In the genomic region with DNA sequence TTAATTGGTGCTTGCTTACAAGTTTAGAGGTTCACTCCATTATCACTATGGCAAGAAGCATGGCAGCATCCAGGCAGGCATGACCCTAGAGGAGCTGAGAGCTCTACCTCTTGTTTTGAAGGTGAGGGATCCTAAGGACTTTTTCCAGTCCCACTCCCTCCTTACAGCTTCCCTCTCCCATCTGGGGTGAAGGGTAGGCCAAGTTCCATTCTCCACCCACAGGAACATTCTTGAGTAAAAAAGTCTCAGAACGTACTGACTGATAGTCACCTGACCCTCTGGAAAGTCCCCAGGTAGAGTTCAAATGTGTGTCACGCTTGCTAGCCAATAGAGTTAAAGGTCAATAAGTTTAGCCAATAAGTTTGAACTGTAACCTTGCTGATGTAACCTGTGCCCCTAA, we compare ENCODE assay signal across 18 mouse cellular contexts.
"Had no signal": no experiment of that assay in that cellular context is flagged by ENCODE, and none has a peak within 500 bp of the region (broad histone marks: within the 10 kb centered on the region; RNA-seq: fewer than 3 reads in every experiment).

No protein-coding gene starts in this region.

- H3K36me3 ChIP-seq: midbrain, embryonic 13.5 days; midbrain, embryonic 15.5 days; neural tube, embryonic 12.5 days had no signal

- H3K27me3 ChIP-seq: megakaryocyte, embryonic 14.5 days; midbrain, embryonic 13.5 days; midbrain, embryonic 15.5 days; neural tube, embryonic 12.5 days had no signal

- H3K4me1 ChIP-seq: megakaryocyte, embryonic 14.5 days; neural tube, embryonic 12.5 days had no signal

- H3K27ac ChIP-seq: macrophage; midbrain, embryonic 13.5 days; midbrain, embryonic 15.5 days; neural tube, embryonic 12.5 days had no signal

- ATAC-seq: midbrain, embryonic 13.5 days; midbrain, embryonic 15.5 days had no signal

- H3K9ac ChIP-seq: lung, embryonic 14.5 days; midbrain, embryonic 13.5 days; midbrain, embryonic 15.5 days; neural tube, embryonic 12.5 days had no signal

- H3K4me3 ChIP-seq: megakaryocyte, embryonic 14.5 days; midbrain, embryonic 13.5 days; midbrain, embryonic 15.5 days; neural tube, embryonic 12.5 days had no signal

- H3K9me3 ChIP-seq: midbrain, embryonic 13.5 days; midbrain, embryonic 15.5 days; neural tube, embryonic 12.5 days had no signal

- DNase-seq: lung, adult 18-20 months; lung, embryonic 14.5 days; lung, postnatal 14 days; lung, postnatal 36 days; retina, postnatal 1 day; right cerebral cortex, adult 18-20 months; right cerebral cortex, postnatal 25 days; right cerebral cortex, postnatal 4 days; spleen, adult 18-20 months; thymus, adult 18-20 months; thymus, postnatal 14 days; thymus, postnatal 36 days had no signal

- H3K4me2 ChIP-seq: lung, embryonic 14.5 days; midbrain, embryonic 11.5 days; midbrain, embryonic 13.5 days; midbrain, embryonic 15.5 days; neural tube, embryonic 12.5 days had no signal
